Mouse (Mus musculus): ENCODE measurements around the gene 5330417H12Rik. TPM values are rescaled to one million over a fixed set of nuclear protein-coding genes. Genes with fewer than 3 reads are reported as not detected.

The 5330417H12Rik gene
- polyA plus RNA-seq, 1 experiment from 2014 or later = not detected

DNA sequence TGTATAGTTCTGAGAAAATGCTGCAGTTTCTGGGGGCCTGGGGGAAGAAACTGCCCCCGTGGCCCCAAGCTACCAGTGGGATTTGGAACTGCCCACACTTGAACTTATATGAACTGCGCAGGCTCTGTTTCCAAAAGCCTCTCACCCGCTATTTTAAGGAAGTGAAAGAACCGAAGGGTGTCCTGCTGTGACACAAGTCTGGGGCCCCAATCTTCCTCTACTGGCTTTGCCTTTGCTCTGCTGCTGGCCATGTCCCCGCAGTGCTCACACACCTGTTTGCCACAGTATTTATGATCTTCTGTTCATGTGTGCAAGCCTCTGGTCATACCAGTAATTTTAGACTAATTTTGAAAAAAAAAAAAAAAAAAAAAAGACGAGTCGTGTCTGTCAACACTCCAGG lies 31.1 kb downstream of the 5330417H12Rik start:
- H3K36me3 ChIP-seq (replicated peaks) = peaks cover 12% of the 10 kb centered on the region
- peaks cover 8% of the 10 kb centered on the region; the same call in 1 of the 2 replicates for H3K27me3 ChIP-seq (replicated peaks; ENCODE audit: low read depth, poor library complexity, severe bottlenecking)
- no peaks in the 10 kb centered on the region for H3K9me3 ChIP-seq
- no peak overlapping the region for H3K27ac ChIP-seq (replicated peaks)
- WGBS = 34% methylated on average over 7 of the region's 7 CpGs
- peak overlapping the region; percentile 63 for H3K4me3 ChIP-seq
- H3K4me1 ChIP-seq = peaks cover 29% of the 10 kb centered on the region
- no peak for DNase-seq (ENCODE audit: low spot score)

DNA sequence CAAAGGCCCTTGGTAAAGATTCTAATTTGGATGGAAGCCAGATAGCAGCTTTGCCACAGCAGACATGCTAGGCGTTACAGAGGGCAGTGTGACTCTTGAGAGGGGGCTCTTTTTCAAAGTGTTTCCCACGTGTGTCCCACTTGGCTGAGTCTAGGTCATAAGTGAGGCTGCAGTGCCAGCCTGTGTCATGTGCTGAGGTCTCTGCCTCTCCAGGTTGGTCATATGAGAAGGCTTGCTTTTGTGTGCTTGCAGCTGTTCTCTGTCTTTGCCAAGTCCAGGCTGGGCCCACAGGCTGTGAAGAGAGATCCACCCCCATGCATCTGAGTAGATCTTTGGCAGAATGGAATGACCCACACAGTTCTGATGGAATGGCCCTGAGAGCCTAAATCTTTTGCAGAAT lies 32.3 kb downstream of the 5330417H12Rik start:
- H3K27me3 ChIP-seq (replicated peaks; ENCODE audit: low read depth, poor library complexity, severe bottlenecking) = peaks cover 8% of the 10 kb centered on the region; the same call in 1 of the 2 replicates
- H3K4me3 ChIP-seq = no peak overlapping the region
- peaks cover 29% of the 10 kb centered on the region for H3K4me1 ChIP-seq
- H3K9me3 ChIP-seq = no peaks in the 10 kb centered on the region
- WGBS = 70% methylated on average over 2 of the region's 2 CpGs
- H3K27ac ChIP-seq (replicated peaks) = no peak overlapping the region
- H3K36me3 ChIP-seq (replicated peaks) = peaks cover 12% of the 10 kb centered on the region
- no peak for DNase-seq (ENCODE audit: low spot score)

DNA sequence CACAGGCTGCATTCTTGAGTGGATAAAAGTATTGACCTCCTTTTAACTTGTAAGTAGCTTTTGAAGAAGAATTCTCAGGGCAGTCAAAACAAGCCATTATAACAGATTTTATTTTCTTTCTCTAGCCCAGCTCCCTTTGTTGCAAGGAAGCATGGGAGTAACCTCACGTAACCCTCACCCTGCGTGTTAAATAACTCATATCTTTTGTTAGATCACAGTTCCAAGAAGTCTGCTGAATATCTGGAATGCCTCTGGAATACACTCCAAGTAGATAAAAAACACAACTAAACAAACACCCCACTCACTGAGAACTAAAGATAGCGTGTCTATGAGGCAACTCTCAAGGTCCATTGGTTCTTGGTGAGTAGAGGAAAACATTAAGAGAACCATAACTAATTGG lies 50.7 kb downstream of the 5330417H12Rik start:
- Histone ChIP-seq H3K4me3 (no peak overlapping the region), H3K27ac (replicated peaks) (no peak overlapping the region; the same call in 1 of the 2 replicates), H3K27me3 (replicated peaks; ENCODE audit: low read depth, poor library complexity, severe bottlenecking) (no peaks in the 10 kb centered on the region), H3K36me3 (replicated peaks) (peaks cover 64% of the 10 kb centered on the region), H3K4me1 (peaks cover 2% of the 10 kb centered on the region), H3K9me3 (no peaks in the 10 kb centered on the region)
- DNase-seq (ENCODE audit: low spot score) = no peak
- WGBS = 72% methylated on average over 3 of the region's 3 CpGs

Other genes with a start within 250 kb of the 5330417H12Rik start
- gene Olfml1, start 57.7 kb downstream of the 5330417H12Rik start, polyA plus RNA-seq (2016; fragmentation: Nextera tagmentation; extraction: Ambion mirVana) = 11.7 and 12.3 TPM in 2 replicates
- 21.5 and 24.0 TPM in 2 replicates for gene Ppfibp2, start 30.0 kb downstream of the 5330417H12Rik start, polyA plus RNA-seq (2016; fragmentation: Nextera tagmentation; extraction: Ambion mirVana)
- gene Cyb5r2, start 132.9 kb upstream of the 5330417H12Rik start, polyA plus RNA-seq (2016; fragmentation: Nextera tagmentation; extraction: Ambion mirVana) = 0.64 and 0.72 TPM in 2 replicates
- gene Ovch2, start 176.0 kb upstream of the 5330417H12Rik start, polyA plus RNA-seq (2016; fragmentation: Nextera tagmentation; extraction: Ambion mirVana) = not detected in 2 replicates
- not detected in 2 replicates for gene Olfr467, start 187.1 kb upstream of the 5330417H12Rik start, polyA plus RNA-seq (2016; fragmentation: Nextera tagmentation; extraction: Ambion mirVana)
- gene Olfr469, start 200.4 kb upstream of the 5330417H12Rik start, polyA plus RNA-seq (2016; fragmentation: Nextera tagmentation; extraction: Ambion mirVana) = not detected in 2 replicates
- not detected in 2 replicates for gene Olfr470, start 222.3 kb upstream of the 5330417H12Rik start, polyA plus RNA-seq (2016; fragmentation: Nextera tagmentation; extraction: Ambion mirVana)

Measured in embryonic facial prominence, embryonic 10.5 days (tissue).